In the genomic region with DNA sequence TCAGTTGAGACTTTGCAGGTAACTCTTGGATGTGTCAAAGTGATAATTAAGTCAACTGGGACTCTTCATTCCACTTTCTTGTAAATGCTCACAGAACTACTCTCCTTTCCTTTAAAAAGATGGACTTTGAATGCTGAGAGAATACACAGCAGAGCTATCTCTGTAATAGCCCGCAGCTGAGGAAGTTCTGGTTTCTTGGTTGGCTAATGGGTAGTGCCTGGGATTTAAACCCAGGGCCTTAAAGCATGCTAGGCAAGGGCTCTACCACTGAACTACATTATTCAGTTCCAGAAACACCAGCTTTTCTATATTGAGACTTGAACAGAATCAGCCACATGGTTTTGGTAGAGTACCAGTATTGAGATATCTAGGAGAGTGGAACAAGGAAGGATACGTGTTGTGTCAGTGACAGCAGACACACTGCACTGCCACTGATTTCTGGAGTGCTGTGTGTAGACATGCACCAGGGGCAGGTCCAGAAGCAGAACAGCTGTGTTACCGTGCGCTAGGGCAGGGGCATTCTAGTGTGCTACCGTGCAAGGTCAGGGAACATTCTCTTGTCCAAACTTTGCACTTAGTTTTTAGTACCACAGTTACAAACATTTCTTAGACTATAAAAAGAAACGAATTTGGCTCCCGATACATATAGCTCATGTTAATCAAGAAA, we compare ENCODE assay signal across 28 mouse cellular contexts. TPM values are rescaled to one million over a fixed set of nuclear protein-coding genes. Genes with fewer than 3 reads are reported as not detected.
"Had no signal": no experiment of that assay in that cellular context is flagged by ENCODE, and none has a peak within 500 bp of the region (broad histone marks: within the 10 kb centered on the region; RNA-seq: fewer than 3 reads in every experiment).

No protein-coding gene starts in this region.

- DNase-seq: kidney, adult 11 months; kidney, postnatal 10 days; kidney, postnatal 4 days; left cerebral cortex, postnatal 4 days; liver, embryonic 13.5 days; lung, adult 2 months; lung, postnatal 14 days; lung, postnatal 4 days; right cerebral cortex, adult 18-20 months; right cerebral cortex, postnatal 14 days; right cerebral cortex, postnatal 4 days; spleen, adult 18-20 months; thymus, adult 18-20 months; thymus, postnatal 36 days had no signal

- H3K4me2 ChIP-seq: kidney, embryonic 15.5 days; limb, embryonic 12.5 days; limb, embryonic 15.5 days; liver, embryonic 13.5 days; midbrain, embryonic 15.5 days; neural tube, embryonic 12.5 days; neural tube, embryonic 15.5 days; stomach, embryonic 15.5 days had no signal

- H3K27ac ChIP-seq: kidney, embryonic 15.5 days; limb, embryonic 12.5 days; limb, embryonic 15.5 days; liver, embryonic 13.5 days; midbrain, embryonic 10.5 days; midbrain, embryonic 15.5 days; neural tube, embryonic 12.5 days; neural tube, embryonic 15.5 days; stomach, embryonic 15.5 days had no signal

- H3K4me3 ChIP-seq: kidney, embryonic 15.5 days; limb, embryonic 12.5 days; limb, embryonic 15.5 days; liver, embryonic 13.5 days; midbrain, embryonic 10.5 days; midbrain, embryonic 15.5 days; neural tube, embryonic 12.5 days; neural tube, embryonic 15.5 days; stomach, embryonic 15.5 days had no signal

- ATAC-seq: midbrain, embryonic 15.5 days had no signal

- H3K9ac ChIP-seq: kidney, embryonic 15.5 days; limb, embryonic 12.5 days; limb, embryonic 15.5 days; liver, embryonic 13.5 days; midbrain, embryonic 15.5 days; neural tube, embryonic 12.5 days; neural tube, embryonic 15.5 days; stomach, embryonic 15.5 days had no signal

- H3K27me3 ChIP-seq: kidney, embryonic 15.5 days; limb, embryonic 12.5 days; limb, embryonic 15.5 days; liver, embryonic 13.5 days; midbrain, embryonic 15.5 days; neural tube, embryonic 12.5 days; neural tube, embryonic 15.5 days; stomach, embryonic 15.5 days had no signal

- H3K4me1 ChIP-seq: limb, embryonic 15.5 days had no signal

- H3K9me3 ChIP-seq: kidney, embryonic 15.5 days; limb, embryonic 12.5 days; limb, embryonic 15.5 days; liver, embryonic 13.5 days; midbrain, embryonic 10.5 days; midbrain, embryonic 15.5 days; neural tube, embryonic 12.5 days; neural tube, embryonic 15.5 days; stomach, embryonic 15.5 days had no signal

RNA-seq across cellular contexts. Expression of gene Nepn, which starts 37.7 kb away (rescaled TPM):
- total RNA-seq: layer of hippocampus, adult 18-20 months; layer of hippocampus, postnatal 14 days; left cerebral cortex, adult 8-10 months; left cerebral cortex, postnatal 14 days; left cerebral cortex, postnatal 4 days; megakaryocyte progenitor cell, adult 5-6 weeks had no signal
- polyA plus RNA-seq: kidney, embryonic 15.5 days; limb, embryonic 15.5 days; liver, embryonic 13.5 days; lung, embryonic 16.5 days; midbrain, embryonic 10.5 days; midbrain, embryonic 15.5 days; neural tube, embryonic 12.5 days had no signal
